Mouse (Mus musculus) embryo, embryonic 11 days (tissue): Measurements from ENCODE around the gene Meox1.

Experiments used
- DNase-seq: peaks from one replicate; pipeline ENCODE4 v3.0.0-alpha.2; 2015

The Meox1 gene

DNA sequence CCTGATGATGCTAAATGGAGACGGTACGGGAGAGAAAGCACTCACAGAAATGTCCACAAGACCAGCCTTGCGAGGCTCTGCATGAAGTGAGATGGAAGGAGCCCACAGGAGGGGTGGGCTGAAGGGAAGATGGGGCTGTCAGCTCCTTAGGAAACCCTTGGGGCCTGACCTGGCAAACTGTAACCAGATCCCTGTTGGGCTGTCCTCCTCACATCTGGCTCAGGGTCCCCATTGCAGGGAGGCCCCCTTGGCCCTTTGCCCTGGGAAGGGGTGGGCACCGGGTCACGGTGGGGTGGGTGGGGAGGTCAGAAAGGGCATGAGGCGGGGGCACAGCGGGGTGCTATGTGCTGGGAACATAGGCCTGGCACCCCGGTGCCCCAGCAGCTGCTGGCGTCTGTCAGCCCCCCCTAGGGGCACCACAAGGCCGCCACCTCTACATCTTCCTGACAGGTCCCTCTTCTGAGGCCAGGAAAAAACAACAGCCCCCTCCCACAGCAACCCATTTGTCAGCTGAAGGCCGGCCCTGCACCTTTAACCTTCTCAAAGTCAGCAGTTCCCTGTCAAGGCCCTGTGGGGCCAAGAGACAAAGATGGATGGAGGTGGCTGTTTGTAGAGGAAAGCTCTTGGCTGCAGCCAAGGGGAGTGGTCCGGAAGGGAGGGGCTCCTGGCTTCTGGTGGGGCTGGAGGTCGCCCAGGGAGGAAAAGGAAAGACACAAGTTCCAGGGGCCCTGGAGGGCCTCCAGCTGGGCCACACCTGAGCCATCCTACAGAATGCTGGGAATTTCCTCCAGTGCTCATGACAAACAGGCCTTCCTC, 2.6 kb upstream of the Meox1 start:
- peak; percentile 75 for DNase-seq

GRCm38 (mm10) chr11:101893560-101893959, 614 bp downstream of the Meox1 start:
- no peak for DNase-seq

- peak; percentile 55 for DNase-seq
Observed at GRCm38 (mm10) chr11:101891451-101891850, 2.7 kb downstream of the Meox1 start.

GRCm38 (mm10) chr11:101889781-101890180, 4.4 kb downstream of the Meox1 start:
- DNase-seq, result peak; percentile 71

GRCm38 (mm10) chr11:101888820-101889219, 5.4 kb downstream of the Meox1 start:
- no peak for DNase-seq

DNA sequence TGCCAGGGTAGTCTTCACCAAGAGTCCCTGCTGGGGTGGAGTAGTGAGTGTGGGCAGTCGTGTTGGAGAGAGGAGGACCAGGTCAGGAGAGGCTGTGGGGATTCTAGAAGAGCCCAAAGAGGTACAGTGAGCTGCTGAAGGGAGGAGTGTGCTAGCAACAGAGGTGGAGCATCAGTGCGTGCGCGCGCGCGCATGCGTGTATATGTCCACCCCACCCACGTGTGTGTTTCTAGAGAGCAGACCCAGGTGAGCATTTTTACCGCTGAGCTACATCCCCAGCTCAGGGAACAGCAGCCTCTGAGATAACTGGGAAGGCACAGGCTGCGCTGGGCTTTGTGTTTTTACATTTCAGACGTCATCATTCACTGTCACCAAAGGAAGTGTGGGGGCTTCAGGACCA, 7.7 kb downstream of the Meox1 start:
- no peak for DNase-seq

DNA sequence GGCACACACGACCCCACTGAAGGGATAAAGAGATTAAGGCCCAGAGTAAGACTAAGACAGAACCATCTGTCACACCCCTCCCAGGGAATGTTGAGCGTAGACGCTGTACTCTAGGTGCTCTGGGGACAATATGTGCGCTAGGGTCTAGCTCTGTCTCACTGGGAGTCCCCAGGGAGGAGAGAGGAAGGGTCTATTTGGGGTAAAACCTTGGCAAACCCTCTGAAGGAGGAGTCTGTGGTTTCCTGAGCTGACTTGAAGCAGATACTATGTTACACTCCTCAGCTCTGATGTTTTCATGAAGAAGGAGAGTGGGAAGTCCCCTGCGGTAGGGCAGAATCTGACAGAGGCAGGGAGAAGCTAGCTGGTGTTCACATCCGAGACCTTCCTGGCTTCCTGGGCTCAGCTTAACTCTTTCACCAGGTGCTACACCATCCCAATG, 8.3 kb downstream of the Meox1 start:
- DNase-seq, result no peak

GRCm38 (mm10) chr11:101885232-101885631, 8.9 kb downstream of the Meox1 start:
- DNase-seq, result no peak

DNA sequence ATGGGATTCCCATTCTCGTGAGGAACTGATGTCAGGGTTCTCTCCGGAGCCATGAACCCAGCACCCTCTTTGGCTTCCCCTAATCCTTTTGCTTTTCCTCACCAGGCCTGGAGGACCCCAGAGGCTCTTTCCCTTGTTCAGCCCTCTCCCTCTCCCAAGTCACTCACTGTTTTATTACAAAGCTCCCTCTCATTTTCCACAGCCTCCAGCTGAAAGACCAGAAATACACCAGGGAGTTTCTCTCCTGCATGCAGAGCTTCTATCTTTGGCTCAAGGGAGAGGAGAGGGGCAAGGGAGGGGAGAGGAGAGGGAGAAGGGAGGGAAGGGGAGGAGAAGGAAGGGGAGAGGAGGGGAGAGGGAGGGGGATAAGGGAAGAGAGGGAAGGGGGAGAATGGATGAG, 10.3 kb downstream of the Meox1 start:
- no peak for DNase-seq

DNA sequence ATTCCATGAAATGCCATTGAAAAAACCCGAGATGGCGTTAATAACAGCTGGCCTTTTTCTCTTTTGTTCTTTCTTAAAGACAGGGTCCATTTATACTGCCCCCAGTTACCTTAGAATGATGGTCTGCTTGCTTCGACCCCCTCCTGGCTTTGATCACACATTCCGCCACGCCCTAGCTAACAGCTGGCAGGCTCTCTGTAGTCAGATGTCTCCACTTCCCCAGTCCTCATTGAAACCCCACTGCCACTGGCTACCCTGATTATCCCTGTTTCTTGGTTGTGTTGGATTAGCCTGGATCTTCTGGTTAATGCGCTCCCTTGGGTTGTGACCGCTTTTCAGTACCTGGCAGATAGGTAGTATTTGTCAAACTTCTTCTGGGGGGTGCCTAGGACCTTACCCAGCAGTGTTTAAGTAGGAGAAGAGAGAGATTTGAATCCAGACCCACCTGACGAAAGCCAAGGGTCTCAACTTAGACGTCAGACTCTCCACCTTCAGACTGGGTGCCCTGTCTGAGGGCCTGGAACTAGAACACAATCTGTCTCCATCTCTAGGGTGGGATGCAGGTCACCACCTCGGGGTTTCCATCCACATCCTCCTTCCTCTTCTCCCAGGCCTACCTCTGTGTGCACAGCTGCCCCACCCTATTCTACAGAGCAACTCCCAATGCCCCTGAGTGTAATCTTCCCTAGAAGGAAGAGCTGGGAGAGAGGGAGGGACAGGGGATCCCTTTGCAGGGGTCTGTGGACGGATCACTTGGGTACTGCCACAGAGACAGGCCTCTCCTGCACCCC, 11.5 kb downstream of the Meox1 start:
- DNase-seq, result no peak

- DNase-seq, result peak; percentile 75
Observed at GRCm38 (mm10) chr11:101881604-101882071, 12.5 kb downstream of the Meox1 start.

DNA sequence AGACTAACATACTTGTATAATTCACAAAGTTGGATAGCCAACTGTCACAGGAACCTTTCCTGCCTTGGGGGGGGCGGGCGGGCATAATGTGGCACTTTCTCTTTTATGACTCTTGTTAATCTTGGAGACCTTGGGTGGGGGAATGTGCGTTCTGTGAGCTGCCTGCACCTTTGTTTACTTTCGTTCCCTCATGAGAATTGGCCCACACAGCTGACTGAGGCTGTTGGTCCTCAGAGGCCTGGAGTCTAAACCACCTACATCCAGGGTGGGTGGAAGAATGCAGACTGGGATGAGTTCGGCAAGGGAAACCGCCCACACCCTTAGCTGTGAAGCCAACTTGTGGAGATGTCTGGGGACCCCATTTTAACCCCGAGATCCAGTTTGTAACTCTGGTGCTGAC, 13.0 kb downstream of the Meox1 start:
- no peak for DNase-seq

DNA sequence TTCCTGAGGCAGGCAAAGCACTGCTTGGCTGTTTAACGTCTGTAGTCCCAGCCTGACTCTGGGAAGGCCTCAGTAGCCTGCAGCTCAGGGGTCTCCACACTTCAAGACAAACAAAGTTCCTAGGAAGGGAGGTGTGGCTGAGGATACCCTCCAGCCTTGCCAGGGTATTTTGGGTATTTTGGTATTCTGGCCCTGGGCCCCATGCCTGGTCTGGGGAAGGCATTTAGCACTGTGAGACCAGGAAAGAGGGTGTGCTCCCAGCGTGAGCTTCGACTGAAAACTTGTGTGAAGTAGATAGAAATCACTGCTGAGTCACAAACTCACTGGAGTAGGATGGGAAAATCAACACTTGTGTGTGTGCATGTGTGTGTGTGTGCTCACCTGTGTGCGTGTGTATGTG, 14.5 kb downstream of the Meox1 start:
- DNase-seq, result no peak

- no peak for DNase-seq
Observed at GRCm38 (mm10) chr11:101878696-101879095, 15.5 kb downstream of the Meox1 start.

- no peak for DNase-seq
Observed at GRCm38 (mm10) chr11:101874978-101875377, 19.2 kb downstream of the Meox1 start.

DNA sequence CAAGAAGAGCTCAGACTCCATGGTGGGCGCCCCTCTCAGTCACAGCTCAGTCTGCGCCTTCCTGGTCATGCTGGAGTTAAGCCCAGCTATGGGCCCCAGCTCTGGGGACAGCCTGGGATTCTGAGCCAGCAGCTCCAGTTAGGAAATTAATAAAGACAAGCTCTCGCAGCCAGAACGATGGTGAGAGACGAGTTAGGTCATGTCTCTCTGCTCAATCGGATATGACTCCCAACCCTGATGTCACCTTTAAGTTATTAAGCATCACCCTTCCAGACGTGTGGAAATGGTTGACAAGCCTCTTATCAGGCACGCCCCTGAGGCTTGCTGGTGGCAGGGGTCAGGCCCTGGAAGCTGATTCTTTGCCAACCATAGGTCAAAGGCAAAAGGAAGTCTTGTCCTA, 20.3 kb downstream of the Meox1 start:
- no peak for DNase-seq

GRCm38 (mm10) chr11:101871435-101871834, 22.7 kb downstream of the Meox1 start:
- no peak for DNase-seq

DNA sequence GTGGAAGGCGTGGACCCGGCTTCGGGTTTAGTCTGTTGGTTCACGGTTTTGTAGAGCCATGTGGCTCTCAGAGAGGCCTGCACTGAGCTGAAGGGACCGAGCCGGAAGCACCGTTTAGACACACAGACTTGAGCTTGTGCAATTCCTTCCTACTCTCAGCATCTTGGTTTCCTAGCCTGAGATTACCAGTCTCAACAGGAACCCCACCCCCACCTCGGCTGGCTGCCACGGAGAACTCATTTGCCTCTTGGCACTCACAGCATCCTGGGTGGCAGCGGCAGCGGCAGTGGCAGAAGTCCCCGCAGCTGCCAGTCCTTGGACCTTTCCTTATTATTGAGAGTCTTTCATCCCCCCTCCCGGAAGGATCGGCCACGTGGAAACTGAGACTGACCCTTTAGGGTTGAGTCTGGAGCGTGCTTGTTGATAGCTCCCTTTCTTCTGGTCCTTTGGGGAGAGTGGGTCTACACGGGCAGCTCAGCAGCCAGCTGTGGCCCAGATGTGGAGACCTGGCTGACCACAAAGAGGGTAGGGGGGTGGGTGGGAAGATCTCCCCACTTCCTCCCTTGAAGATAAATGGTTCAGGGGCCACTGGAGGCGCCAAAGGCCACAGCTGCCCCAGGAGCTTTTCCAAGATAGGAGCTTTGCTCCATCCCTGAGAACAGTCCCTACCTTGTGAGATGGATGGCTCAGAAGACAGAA, 24.0 kb downstream of the Meox1 start:
- DNase-seq, result peak; percentile 48

DNA sequence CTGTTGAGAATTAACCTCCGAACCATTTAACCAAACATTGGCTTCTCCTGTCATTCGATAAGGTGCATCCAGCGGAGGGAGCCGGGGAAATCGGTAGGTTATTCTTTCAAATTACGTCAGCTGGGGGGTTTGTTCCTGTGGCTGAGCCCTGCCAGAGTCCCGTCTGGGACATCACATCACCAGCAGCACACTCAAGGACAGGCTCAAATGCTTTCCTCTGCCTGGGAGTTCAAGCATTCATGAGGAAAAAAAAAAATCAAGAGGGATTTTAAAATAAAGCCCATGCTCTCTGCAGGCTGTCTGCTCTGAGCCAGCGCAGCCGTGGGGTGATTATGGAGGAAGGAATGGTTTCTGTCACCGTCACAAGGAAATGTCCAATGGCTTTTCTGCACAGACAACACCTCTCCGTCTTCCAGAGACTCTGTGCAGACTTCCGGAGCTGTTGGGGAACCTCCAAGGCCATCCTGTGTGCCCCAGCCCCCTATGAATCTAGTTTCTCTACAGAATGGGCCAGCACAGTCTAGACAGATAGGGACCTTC, 26.6 kb downstream of the Meox1 start:
- DNase-seq, result peak; percentile 68

DNA sequence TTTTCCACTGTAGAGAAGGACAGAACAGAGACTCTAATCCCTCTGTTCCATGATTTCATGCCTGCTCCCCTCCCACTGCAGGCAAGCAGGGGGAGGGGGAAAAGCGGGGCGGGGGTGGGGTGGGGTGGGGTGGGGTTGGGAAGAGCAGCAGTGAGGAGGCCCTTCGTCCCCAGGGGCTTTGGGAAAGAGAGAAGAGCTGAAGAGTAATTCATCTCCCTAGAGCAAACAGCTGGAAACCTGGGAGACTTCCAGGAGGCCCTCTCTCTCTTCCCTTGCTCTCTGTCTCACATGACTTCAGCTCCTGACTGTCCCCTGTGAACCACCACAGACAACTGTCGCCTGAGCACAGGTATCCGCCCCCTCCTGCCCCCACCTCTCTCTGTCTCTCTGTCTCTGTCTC, 35.4 kb downstream of the Meox1 start:
- DNase-seq, result no peak

- no peak for DNase-seq
Observed at GRCm38 (mm10) chr11:101855950-101856712, 38.0 kb downstream of the Meox1 start.

GRCm38 (mm10) chr11:101851042-101851441, 43.1 kb downstream of the Meox1 start:
- DNase-seq, result no peak
